ENCODE assay signal across 30 mouse cellular contexts in the genomic region with DNA sequence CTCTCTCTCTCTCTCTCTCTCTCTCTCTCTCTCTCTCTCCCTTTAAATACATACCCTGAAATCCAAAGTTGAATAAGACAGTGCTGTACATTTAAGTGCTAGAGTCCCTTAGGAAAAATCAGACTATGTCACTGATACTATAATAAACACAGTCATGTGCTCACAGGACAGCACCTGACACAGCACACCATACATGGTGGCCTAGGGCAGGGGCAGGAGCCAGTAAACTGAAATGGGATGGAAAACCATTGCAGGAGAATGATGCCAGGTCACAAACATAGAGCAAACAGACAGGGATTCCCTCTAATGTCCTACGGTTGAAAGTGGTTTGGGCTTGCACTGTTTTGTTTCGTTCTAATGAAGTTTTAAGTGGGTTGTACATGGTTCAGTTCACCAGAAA.
"Had no signal": no experiment of that assay in that cellular context is flagged by ENCODE, and none has a peak within 500 bp of the region (broad histone marks: within the 10 kb centered on the region; RNA-seq: fewer than 3 reads in every experiment).

No protein-coding gene starts in this region.

- H3K36me3 ChIP-seq: limb, embryonic 10.5 days; limb, embryonic 12.5 days; limb, embryonic 13.5 days; limb, embryonic 15.5 days; liver, embryonic 12.5 days; liver, embryonic 13.5 days; liver, embryonic 15.5 days; lung, embryonic 15.5 days; midbrain, embryonic 12.5 days; midbrain, embryonic 13.5 days; neural tube, embryonic 12.5 days had no signal

- H3K4me1 ChIP-seq: limb, embryonic 12.5 days; liver, embryonic 12.5 days; liver, embryonic 13.5 days; liver, embryonic 15.5 days; lung, embryonic 15.5 days; megakaryocyte, embryonic 14.5 days had no signal

- H3K4me3 ChIP-seq: limb, embryonic 10.5 days; limb, embryonic 12.5 days; limb, embryonic 13.5 days; limb, embryonic 15.5 days; liver, embryonic 12.5 days; liver, embryonic 13.5 days; liver, embryonic 15.5 days; lung, embryonic 15.5 days; megakaryocyte, embryonic 14.5 days; midbrain, embryonic 12.5 days; midbrain, embryonic 13.5 days; myocyte; neural tube, embryonic 12.5 days had no signal

- ATAC-seq: liver, embryonic 12.5 days; liver, postnatal 0 days; lung, postnatal 0 days; midbrain, embryonic 13.5 days; midbrain, embryonic 16.5 days had no signal

- DNase-seq: left cerebral cortex, postnatal 4 days; liver; liver, embryonic 13.5 days; liver, postnatal 0 days; lung, adult 18-20 months; lung, adult 2 months; lung, embryonic 14.5 days; lung, postnatal 10 days; lung, postnatal 14 days; lung, postnatal 36 days; lung, postnatal 4 days; midbrain, embryonic 14.5 days had no signal

- H3K9ac ChIP-seq: limb, embryonic 12.5 days; limb, embryonic 13.5 days; limb, embryonic 15.5 days; liver, embryonic 12.5 days; liver, embryonic 13.5 days; liver, embryonic 14.5 days; liver, embryonic 15.5 days; liver, postnatal 0 days; lung, embryonic 14.5 days; lung, embryonic 15.5 days; midbrain, embryonic 12.5 days; midbrain, embryonic 13.5 days; neural tube, embryonic 12.5 days had no signal

- H3K4me2 ChIP-seq: limb, embryonic 12.5 days; limb, embryonic 13.5 days; limb, embryonic 15.5 days; liver, embryonic 11.5 days; liver, embryonic 12.5 days; liver, embryonic 13.5 days; liver, embryonic 15.5 days; lung, embryonic 14.5 days; lung, embryonic 15.5 days; midbrain, embryonic 11.5 days; midbrain, embryonic 12.5 days; midbrain, embryonic 13.5 days; neural tube, embryonic 12.5 days had no signal

- H3K27me3 ChIP-seq: limb, embryonic 12.5 days; limb, embryonic 13.5 days; limb, embryonic 15.5 days; liver, embryonic 12.5 days; liver, embryonic 13.5 days; liver, embryonic 15.5 days; lung, embryonic 15.5 days; megakaryocyte, embryonic 14.5 days; neural tube, embryonic 12.5 days had no signal

- H3K9me3 ChIP-seq: limb, embryonic 10.5 days; limb, embryonic 12.5 days; limb, embryonic 13.5 days; limb, embryonic 15.5 days; liver, embryonic 12.5 days; liver, embryonic 13.5 days; liver, embryonic 15.5 days; lung, embryonic 15.5 days; megakaryocyte, embryonic 14.5 days; midbrain, embryonic 12.5 days; midbrain, embryonic 13.5 days; neural tube, embryonic 12.5 days had no signal

- H3K27ac ChIP-seq: limb, embryonic 10.5 days; limb, embryonic 12.5 days; limb, embryonic 13.5 days; limb, embryonic 15.5 days; liver, embryonic 12.5 days; liver, embryonic 13.5 days; liver, embryonic 14.5 days; liver, embryonic 15.5 days; lung, embryonic 15.5 days; macrophage; midbrain, embryonic 12.5 days; midbrain, embryonic 13.5 days; neural tube, embryonic 12.5 days had no signal
